Mouse (Mus musculus) liver, embryonic 14.5 days (tissue): ENCODE measurements around the gene Bcl7a.

Source experiments
- CTCF ChIP-seq: IDR thresholded peaks from 2 replicates; pipeline ENCODE4 v1.5.1; 2016; ENCODE audit warnings: antibody characterized with exemption, low read depth, control low read depth
- EP300 ChIP-seq: IDR thresholded peaks from 2 replicates; pipeline ENCODE4 v1.6.1; 2016; ENCODE audit warnings: antibody characterized with exemption, low read depth

DNA sequence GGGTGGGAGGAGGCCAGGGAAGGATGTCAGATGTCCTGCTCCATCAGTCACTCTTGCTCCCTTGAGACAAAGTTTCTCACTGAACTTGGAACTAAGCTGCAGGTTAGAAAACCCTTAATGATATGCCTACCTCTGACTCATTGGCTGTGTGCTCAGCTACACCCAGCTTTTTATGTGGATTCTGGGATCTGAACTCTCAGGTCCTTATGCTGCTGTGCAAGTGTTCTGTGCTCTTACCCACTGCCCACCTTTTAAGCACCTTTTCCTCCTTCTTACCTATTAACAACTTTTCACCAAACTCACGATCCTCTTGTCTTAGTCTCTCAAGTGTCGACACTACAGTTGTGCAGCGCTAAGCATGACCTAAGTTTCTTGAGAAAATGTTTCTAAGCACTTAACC is 60.8 kb downstream of the Bcl7a start:
- TF ChIP-seq CTCF: no peak
- no peak for TF ChIP-seq EP300
